Comparison of ENCODE assay signal across 8 mouse cellular contexts in the genomic region with DNA sequence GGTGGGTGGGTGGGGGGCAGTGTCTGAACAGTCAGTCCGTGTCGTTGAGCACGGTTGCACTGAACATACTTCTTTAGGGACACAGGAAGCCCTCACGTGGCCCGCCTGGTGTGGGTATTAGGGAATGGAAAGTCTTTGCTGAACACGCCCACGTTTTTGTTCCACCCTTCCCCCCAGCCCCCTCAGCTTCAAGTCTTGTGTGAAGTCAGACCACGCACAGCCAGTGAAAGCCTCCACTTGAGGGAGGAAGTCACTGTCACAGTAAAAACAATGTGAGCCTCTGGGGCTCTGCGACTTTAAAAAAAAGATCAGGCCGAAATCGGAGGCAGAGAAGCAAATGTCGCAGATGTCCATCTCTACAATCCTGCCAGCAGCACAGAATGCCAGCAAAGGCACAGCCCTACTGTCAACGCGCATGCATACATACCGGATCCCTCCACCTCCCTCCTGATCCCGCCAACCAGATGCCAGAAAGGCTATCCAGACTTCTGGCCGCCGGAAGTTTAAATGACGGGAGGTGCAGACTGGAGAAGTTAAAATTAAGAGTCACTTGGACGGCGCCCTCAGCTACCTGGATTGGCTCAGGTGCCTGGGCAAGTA. TPM values are rescaled to one million over a fixed set of nuclear protein-coding genes. Genes with fewer than 3 reads are reported as not detected.
DNase-seq lines count a peak whose midpoint lies in the region; ATAC-seq and TF ChIP-seq lines count a peak whose summit lies in the region.

No protein-coding gene starts in this region.

- no peak overlapping the region for H3K27ac ChIP-seq in cortical plate, adult 2 months (ENCODE audit: insufficient read depth, low read length)

- TF ChIP-seq CTCF in cortical plate, adult 2 months (IDR thresholded peaks at IDR 0.05; ENCODE audit: extremely low read depth, insufficient read depth, low read length) = no peak

- H3K4me1 ChIP-seq in cortical plate, adult 2 months (ENCODE audit: control insufficient read depth, insufficient read depth, low read length) = peaks cover 2% of the 10 kb centered on the region; the same call in 1 of the 2 replicates

- ATAC-seq in inflammation-experienced regulatory T-cells, adult 6 months = peak; percentile 84
- peak; percentile 55 for ATAC-seq in megakaryocyte, adult 5-6 weeks (ENCODE audit: poor library complexity, severe bottlenecking)

- intact Hi-C loops in gastrocnemius, postnatal 14 days (cut with DNase I; ENCODE audit: low total_unique reads) = no loop called here

- peak overlapping the region; percentile 46 for H3K4me3 ChIP-seq in cortical plate, adult 2 months (ENCODE audit: insufficient read depth, low read length)

- peak; percentile 47; the same call in 1 of the 2 replicates for TF ChIP-seq POLR2A in cortical plate, adult 2 months (IDR thresholded peaks at IDR 0.05; ENCODE audit: extremely low read depth, insufficient read depth, low read length)

- peak; percentile 73 for DNase-seq in T-cell, adult 2 months (ENCODE audit: low spot score)
- peak; percentile 82 for DNase-seq in gastrocnemius, postnatal 14 days
- peak; percentile 54 to 73 for DNase-seq in left cerebral cortex, adult 9 months (ENCODE audit: low spot score in 2 of 2)
- DNase-seq in right cerebral cortex, postnatal 25 days = peak; percentile 42
- DNase-seq in urinary bladder, postnatal 4 days (ENCODE audit: low spot score in 2 of 2) = peak; percentile 56 to 72

RNA-seq across cellular contexts. Expression of a gene that starts 4.1 kb away (rescaled TPM):
- polyA plus RNA-seq in cortical plate, adult 2 months (2012; rRNA removed) = 30.5 and 37.7 TPM in 2 replicates
- total RNA-seq in gastrocnemius, postnatal 14 days (2021) = 10 to 100 TPM; 13.5 to 16.4 TPM
- 100 to 1,000 TPM in 2 of 3 experiments, 10 to 100 TPM in 1; 40.9 to 267 (median 215) TPM for polyA plus RNA-seq in inflammation-experienced regulatory T-cells, adult 6 months (2017; shearing (Covaris generic))
- total RNA-seq in megakaryocyte, adult 5-6 weeks (2015) = 1.3 and 2.4 TPM in 2 replicates
- total RNA-seq in megakaryocyte, adult 5-6 weeks (2017) = 1.3 and 2.1 TPM in 2 replicates

RNA-seq across cellular contexts. Expression of a gene that starts 34.4 kb away (rescaled TPM):
- not detected in 2 replicates for polyA plus RNA-seq in cortical plate, adult 2 months (2012; rRNA removed)
- total RNA-seq in gastrocnemius, postnatal 14 days (2021) = not detected
- not detected for polyA plus RNA-seq in inflammation-experienced regulatory T-cells, adult 6 months (2017; shearing (Covaris generic))
- total RNA-seq in megakaryocyte, adult 5-6 weeks (2015) = not detected in 2 replicates
- total RNA-seq in megakaryocyte, adult 5-6 weeks (2017) = not detected in 2 replicates

Comparison
In these comparisons a context has a peak if more than half of its experiments do, and no peak if none do; other contexts are left out.
1. RNA of a gene that starts 4.1 kb away (total RNA-seq): 13.5 to 16.4 TPM in gastrocnemius, postnatal 14 days; 1.3 to 2.4 TPM in megakaryocyte, adult 5-6 weeks; every median in the first group is over 4 times any median in the second.
2. Peak in every context shown above with its lines, with median percentiles within 50 percentile points of each other: DNase-seq.